Mouse (Mus musculus) olfactory bulb, adult 2 months (tissue): ENCODE results near the gene Notch3.

ENCODE experiments used
- CTCF ChIP-seq: fragments of 200-500 bp; IDR thresholded peaks from 2 replicates; pipeline ENCODE4 v1.5.1; 2012; ENCODE audit warnings: low read depth, mild to moderate bottlenecking, low read length, moderate library complexity; ENCODE audit not compliant: insufficient read depth
- POLR2A ChIP-seq: fragments of 200-500 bp; IDR thresholded peaks from 2 replicates; pipeline ENCODE4 v1.6.1; 2012; ENCODE audit warnings: mild to moderate bottlenecking, low read depth, low read length, moderate library complexity; ENCODE audit not compliant: insufficient read depth

DNA sequence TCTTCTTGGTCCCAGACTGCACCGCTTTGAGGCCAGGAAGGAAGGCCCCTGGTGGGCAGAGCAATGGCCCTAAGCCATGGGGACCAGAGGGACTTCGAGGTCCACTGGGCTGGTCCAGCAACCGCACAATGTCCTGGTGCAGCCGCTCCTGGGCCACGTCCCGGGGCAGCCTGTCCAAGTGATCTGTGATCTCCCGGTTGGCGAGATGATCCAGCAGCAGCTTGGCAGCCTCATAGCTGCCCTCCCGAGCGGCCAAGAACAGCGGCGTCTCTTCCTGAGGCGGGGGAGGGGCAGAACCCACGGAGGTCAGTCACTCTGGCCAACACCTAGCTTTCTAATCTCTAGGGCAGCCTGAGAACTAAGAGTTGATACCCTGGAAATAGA, 44.1 kb downstream of the Notch3 start:
- no peak for TF ChIP-seq CTCF
- TF ChIP-seq POLR2A = no peak
